Mouse (Mus musculus): ENCODE data around the gene Tmem102.
A peak's percentile ranks its signal among the peaks of the same experiment; 100 is the strongest.

The Tmem102 gene

GRCm38 (mm10) chr11:69787306-69787705 is 18.1 kb downstream of the Tmem102 start:
- no peak for DNase-seq (ENCODE audit: low read depth)

- peak; percentile 37 for DNase-seq (ENCODE audit: low read depth)
These were observed 20.6 kb downstream of the Tmem102 start for GRCm38 (mm10) chr11:69784793-69785272.

- no peak for DNase-seq (ENCODE audit: low read depth)
These were observed 23.6 kb downstream of the Tmem102 start for GRCm38 (mm10) chr11:69781828-69782227.

GRCm38 (mm10) chr11:69778985-69779384 is 26.4 kb downstream of the Tmem102 start:
- DNase-seq (ENCODE audit: low read depth) = no peak

GRCm38 (mm10) chr11:69778258-69778982 is 27.0 kb downstream of the Tmem102 start:
- DNase-seq (ENCODE audit: low read depth) = no peak

- DNase-seq (ENCODE audit: low read depth) = no peak
These were observed 27.7 kb downstream of the Tmem102 start for GRCm38 (mm10) chr11:69777504-69778257.

- no peak for DNase-seq (ENCODE audit: low read depth)
These were observed 28.9 kb downstream of the Tmem102 start for GRCm38 (mm10) chr11:69776488-69776887.

GRCm38 (mm10) chr11:69775716-69776115 is 29.7 kb downstream of the Tmem102 start:
- no peak for DNase-seq (ENCODE audit: low read depth)

- DNase-seq (ENCODE audit: low read depth) = no peak
These were observed 30.5 kb downstream of the Tmem102 start for GRCm38 (mm10) chr11:69774961-69775360.

GRCm38 (mm10) chr11:69767625-69767909 is 37.9 kb downstream of the Tmem102 start:
- DNase-seq (ENCODE audit: low read depth) = peak; percentile 16

GRCm38 (mm10) chr11:69766872-69767624 is 38.4 kb downstream of the Tmem102 start:
- no peak for DNase-seq (ENCODE audit: low read depth)

GRCm38 (mm10) chr11:69766126-69766609 is 39.3 kb downstream of the Tmem102 start:
- DNase-seq (ENCODE audit: low read depth) = peak; percentile 89

- peak; percentile 78 for DNase-seq (ENCODE audit: low read depth)
These were observed 40.0 kb downstream of the Tmem102 start, which contains the start of gene Zbtb4 for GRCm38 (mm10) chr11:69765221-69766125. TSS of gene Zbtb4 (plus strand) at chr11:69765912.

GRCm38 (mm10) chr11:69763551-69763950 is 41.9 kb downstream of the Tmem102 start:
- DNase-seq (ENCODE audit: low read depth) = peak; percentile 52

GRCm38 (mm10) chr11:69761868-69762267 is 43.6 kb downstream of the Tmem102 start, which contains the start of gene Slc35g3:
TSS of gene Slc35g3 (minus strand) at chr11:69761968.
- DNase-seq (ENCODE audit: low read depth) = peak; percentile 63

- DNase-seq (ENCODE audit: low read depth) = no peak
These were observed 44.6 kb downstream of the Tmem102 start for GRCm38 (mm10) chr11:69760901-69761200.

GRCm38 (mm10) chr11:69760160-69760900 is 45.1 kb downstream of the Tmem102 start:
- peak; percentile 26 for DNase-seq (ENCODE audit: low read depth)

GRCm38 (mm10) chr11:69758971-69759721 is 46.3 kb downstream of the Tmem102 start:
- peak; percentile 91 for DNase-seq (ENCODE audit: low read depth)

- DNase-seq (ENCODE audit: low read depth) = peak; percentile 99
These were observed 46.9 kb downstream of the Tmem102 start, which contains the start of gene Polr2a for GRCm38 (mm10) chr11:69758478-69758970. TSS of gene Polr2a (minus strand) at chr11:69758637.

- DNase-seq (ENCODE audit: low read depth) = peak; percentile 97
These were observed 47.4 kb downstream of the Tmem102 start for GRCm38 (mm10) chr11:69758090-69758456.

Data from induced T-regulatory cell, adult 2 months (primary cell).